Mouse (Mus musculus) limb, embryonic 10.5 days (tissue): ENCODE results near the gene Prkce. TPM values are rescaled to one million over a fixed set of nuclear protein-coding genes. Genes with fewer than 3 reads are reported as not detected.

Experiments
- DNase-seq: peaks from one replicate; pipeline ENCODE4 v3.0.0-alpha.2; 2017; ENCODE audit warnings: low spot score
- H3K27ac ChIP-seq: fragments of 300-500 bp; sonication (generic); 2 replicates; pipeline ENCODE4 v1.5.1; 2016; ENCODE audit warnings: mild to moderate bottlenecking
- H3K27me3 ChIP-seq: fragments of 300-500 bp; sonication (generic); 2 replicates; pipeline ENCODE4 v1.6.1; 2016; ENCODE audit warnings: low read depth, mild to moderate bottlenecking; ENCODE audit not compliant: poor library complexity, severe bottlenecking
- H3K36me3 ChIP-seq: fragments of 300-500 bp; sonication (generic); 2 replicates; pipeline ENCODE4 v1.6.1; 2016; ENCODE audit warnings: mild to moderate bottlenecking, moderate library complexity
- H3K4me1 ChIP-seq: fragments of 300-500 bp; sonication (generic); 2 replicates; pipeline ENCODE4 v1.6.1; 2016
- H3K4me3 ChIP-seq: fragments of 300-500 bp; sonication (generic); 2 replicates; pipeline ENCODE4 v1.5.1; 2016; ENCODE audit warnings: mild to moderate bottlenecking, moderate library complexity
- H3K9me3 ChIP-seq: fragments of 300-500 bp; sonication (generic); replicated peaks from 2 replicates; pipeline ENCODE4 v1.6.1; 2016; ENCODE audit warnings: mild to moderate bottlenecking
- WGBS: fragments of 180-500 bp; shearing (Covaris S2); methylation state at CpG from one replicate; pipeline ENCODE4 v1.1.7; 2016; 5-methylcytosine and 5-hydroxymethylcytosine counted together
- polyA plus RNA-seq: library from polyadenylated mRNA; unstranded; fragments of >200 nt; fragmentation: Nextera tagmentation; extraction: Ambion mirVana; gene quantifications from 2 replicates; pipeline ENCODE4 v1.2.1, GENCODE M21; 2016

The Prkce gene
- polyA plus RNA-seq, 1 experiment from 2014 or later, result 4.9 TPM

- no peak for DNase-seq
- H3K4me1 ChIP-seq, result no peaks in the 10 kb centered on the region
- no peaks in the 10 kb centered on the region for H3K27me3 ChIP-seq
- H3K27ac ChIP-seq, result no peak overlapping the region
- no peaks in the 10 kb centered on the region for H3K36me3 ChIP-seq
- no peaks in the 10 kb centered on the region for H3K9me3 ChIP-seq
- no peak overlapping the region for H3K4me3 ChIP-seq
- WGBS, result 85% methylated on average over 4 of the region's 4 CpGs
Measured at GRCm38 (mm10) chr17:86703336-86703735, 535.8 kb downstream of the Prkce start.

- Histone ChIP-seq H3K27me3 (no peaks in the 10 kb centered on the region), H3K4me1 (no peaks in the 10 kb centered on the region), H3K27ac (no peak overlapping the region), H3K4me3 (no peak overlapping the region), H3K9me3 (no peaks in the 10 kb centered on the region), H3K36me3 (no peaks in the 10 kb centered on the region)
- no peak for DNase-seq
- WGBS, result 89% methylated on average over 3 of the region's 3 CpGs
Measured at GRCm38 (mm10) chr17:86705236-86705635, 537.7 kb downstream of the Prkce start.

- H3K36me3 ChIP-seq, result no peaks in the 10 kb centered on the region
- no peaks in the 10 kb centered on the region for H3K27me3 ChIP-seq
- H3K27ac ChIP-seq, result no peak overlapping the region
- WGBS, result 88% methylated on average over 1 of the region's 1 CpGs
- H3K9me3 ChIP-seq, result no peaks in the 10 kb centered on the region
- H3K4me1 ChIP-seq, result no peaks in the 10 kb centered on the region
- no peak for DNase-seq
- no peak overlapping the region for H3K4me3 ChIP-seq
Measured at GRCm38 (mm10) chr17:86706467-86706866, 538.9 kb downstream of the Prkce start.

Other genes with a start within 250 kb of the Prkce start
- 22.5 and 24.5 TPM in 2 replicates for gene Srbd1, start 22.6 kb upstream of the Prkce start, polyA plus RNA-seq